Mouse (Mus musculus) stomach, adult 2 months (tissue): Measurements from ENCODE around the gene Tcn2. TPM values are rescaled to one million over a fixed set of nuclear protein-coding genes. Genes with fewer than 3 reads are reported as not detected.

Experiments used
- polyA plus RNA-seq: library from polyadenylated mRNA; depleted of rRNA; stranded (reverse); fragments of >200 nt; gene quantifications from 2 replicates; pipeline ENCODE4 v1.2.3, GENCODE M21; 2012; rRNA removed

The Tcn2 gene
- 50.1 and 51.5 TPM in 2 replicates for polyA plus RNA-seq

GRCm38 (mm10) chr11:3931511-3932211, at the start of gene Tcn2:
TSS of gene Tcn2 (minus strand) at chr11:3932159.

GRCm38 (mm10) chr11:3976678-3977077, 44.7 kb upstream of the Tcn2 start, which contains the start of gene 4930556J24Rik:
TSS of gene 4930556J24Rik (minus strand) at chr11:3976778.

GRCm38 (mm10) chr11:3963610-3964415, 31.9 kb upstream of the Tcn2 start, which contains the start of gene Pes1:
TSS of gene Pes1 (plus strand) at chr11:3963975.

GRCm38 (mm10) chr11:3914109-3914840, 17.7 kb downstream of the Tcn2 start, which contains the start of gene Slc35e4:
TSS of gene Slc35e4 (minus strand) at chr11:3914664.

GRCm38 (mm10) chr11:3894406-3895281, 37.3 kb downstream of the Tcn2 start, which contains the start of the genes 4921536K21Rik and Dusp18:
TSS of gene 4921536K21Rik (minus strand) at chr11:3895098.
TSS of gene Dusp18 (plus strand) at chr11:3895240.

Other genes starting within 250 kb of the Tcn2 start
- gene Osbp2, start 68.3 kb downstream of the Tcn2 start, polyA plus RNA-seq, result 0.37 and 0.44 TPM in 2 replicates
- gene 4921536K21Rik, start 37.1 kb downstream of the Tcn2 start, polyA plus RNA-seq, result 0.04 and 0.10 TPM in 2 replicates
- gene Dusp18, start 36.9 kb downstream of the Tcn2 start, polyA plus RNA-seq, result 1.9 and 2.2 TPM in 2 replicates
- gene Slc35e4, start 17.5 kb downstream of the Tcn2 start, polyA plus RNA-seq, result 8.5 and 12.9 TPM in 2 replicates
- 14.7 and 20.1 TPM in 2 replicates for gene Pes1, start 31.8 kb upstream of the Tcn2 start, polyA plus RNA-seq
- gene 4930556J24Rik, start 44.6 kb upstream of the Tcn2 start, polyA plus RNA-seq, result 0.06 TPM in 1 of 2 replicates, not detected in the other
- gene Gal3st1, start 51.5 kb upstream of the Tcn2 start, polyA plus RNA-seq, result 206 and 249 TPM in 2 replicates
- 5.1 and 5.4 TPM in 2 replicates for gene Sec14l4, start 99.3 kb upstream of the Tcn2 start, polyA plus RNA-seq
- gene Sec14l3, start 132.7 kb upstream of the Tcn2 start, polyA plus RNA-seq, result not detected in 2 replicates
- gene Mtfp1, start 163.3 kb upstream of the Tcn2 start, polyA plus RNA-seq, result 22.0 and 31.2 TPM in 2 replicates
- gene Sec14l2, start 191.3 kb upstream of the Tcn2 start, polyA plus RNA-seq, result 0.34 and 0.81 TPM in 2 replicates
- gene Rnf215, start 203.0 kb upstream of the Tcn2 start, polyA plus RNA-seq, result 12.9 and 13.4 TPM in 2 replicates
- 2.2 and 2.9 TPM in 2 replicates for gene Ccdc157, start 228.1 kb upstream of the Tcn2 start, polyA plus RNA-seq
- gene Sf3a1, start 228.2 kb upstream of the Tcn2 start, polyA plus RNA-seq, result 12.3 and 12.9 TPM in 2 replicates